Mouse (Mus musculus) R1 (cell line): ENCODE results near the gene Pip4k2a.

Experiments
- DNase-seq: peaks from one replicate; pipeline ENCODE4 v3.0.0-alpha.2; 2018; ENCODE audit warnings: low read depth, low spot score

The Pip4k2a gene

DNA sequence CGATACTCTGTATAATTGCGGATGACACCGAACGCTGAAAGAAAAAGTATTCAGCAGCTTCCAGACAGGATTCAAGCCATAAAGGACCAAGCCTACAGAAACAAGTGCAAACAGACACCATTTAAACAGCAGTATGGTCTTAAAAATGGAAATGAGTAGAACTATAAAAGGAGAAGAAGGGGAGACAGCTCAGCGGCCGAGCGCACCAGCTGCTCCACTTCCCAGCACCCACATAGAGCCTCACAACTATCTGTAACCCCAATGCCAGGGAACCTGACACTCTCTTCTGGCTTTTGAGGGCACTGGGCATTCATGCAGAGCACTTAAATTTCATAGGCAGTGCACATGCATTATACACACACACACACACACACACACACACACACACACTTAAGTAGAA is 18.3 kb downstream of the Pip4k2a start:
- DNase-seq: no peak

DNA sequence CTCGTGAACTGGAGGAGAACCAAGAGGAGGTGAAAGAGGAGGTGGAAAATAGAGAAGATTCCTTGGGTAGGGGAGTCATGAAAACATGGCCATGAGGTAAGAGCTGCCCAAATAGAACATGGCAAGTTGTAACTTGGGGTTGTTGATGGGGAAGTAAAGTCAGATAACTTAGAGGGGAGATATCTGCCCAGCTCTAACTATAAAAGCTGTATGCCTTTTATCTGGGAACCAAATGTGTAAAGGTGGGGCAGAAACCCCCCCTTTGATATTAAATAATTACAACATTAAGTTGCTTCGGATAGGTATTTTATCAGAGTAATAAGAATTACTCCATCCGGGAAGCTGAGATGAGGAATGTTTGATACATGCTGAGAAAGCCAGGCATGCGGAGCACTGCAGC is 18.9 kb downstream of the Pip4k2a start:
- no peak for DNase-seq

DNA sequence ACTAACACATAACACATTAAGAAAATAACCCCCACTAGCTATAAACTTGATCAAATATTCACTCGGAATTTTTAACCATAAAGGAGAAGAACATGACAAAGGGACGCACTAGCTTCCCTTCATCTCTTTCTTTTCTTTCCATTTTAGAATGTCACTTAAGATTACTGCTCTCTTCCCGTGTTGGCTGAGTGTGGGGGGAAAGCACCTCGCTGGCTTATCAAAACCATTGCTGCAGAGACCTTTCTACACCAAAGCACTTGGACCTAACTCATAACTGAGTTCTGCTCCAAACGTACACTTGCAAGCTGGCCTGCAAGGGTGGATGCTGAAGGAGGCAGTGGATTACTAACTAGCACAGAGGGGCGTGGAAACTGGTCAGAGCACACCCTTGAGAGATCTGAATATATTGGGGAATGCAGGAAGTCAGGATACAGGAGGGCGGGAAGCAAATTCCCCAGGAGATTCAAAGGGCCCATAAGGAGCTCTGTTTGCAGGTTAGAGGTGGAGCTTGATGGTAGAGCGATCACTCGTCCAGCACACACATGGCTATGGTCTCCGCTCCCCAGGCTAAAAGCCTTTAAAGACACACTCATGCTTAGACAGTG is 20.6 kb downstream of the Pip4k2a start:
- DNase-seq: peak; percentile 78

- DNase-seq: no peak
Observed at GRCm38 (mm10) chr2:18976175-18976574, 21.8 kb downstream of the Pip4k2a start.

GRCm38 (mm10) chr2:18974882-18975645 is 22.9 kb downstream of the Pip4k2a start:
- DNase-seq: no peak

- no peak for DNase-seq
Observed at GRCm38 (mm10) chr2:18971564-18971963, 26.4 kb downstream of the Pip4k2a start.

GRCm38 (mm10) chr2:18970461-18970860 is 27.5 kb downstream of the Pip4k2a start:
- no peak for DNase-seq

DNA sequence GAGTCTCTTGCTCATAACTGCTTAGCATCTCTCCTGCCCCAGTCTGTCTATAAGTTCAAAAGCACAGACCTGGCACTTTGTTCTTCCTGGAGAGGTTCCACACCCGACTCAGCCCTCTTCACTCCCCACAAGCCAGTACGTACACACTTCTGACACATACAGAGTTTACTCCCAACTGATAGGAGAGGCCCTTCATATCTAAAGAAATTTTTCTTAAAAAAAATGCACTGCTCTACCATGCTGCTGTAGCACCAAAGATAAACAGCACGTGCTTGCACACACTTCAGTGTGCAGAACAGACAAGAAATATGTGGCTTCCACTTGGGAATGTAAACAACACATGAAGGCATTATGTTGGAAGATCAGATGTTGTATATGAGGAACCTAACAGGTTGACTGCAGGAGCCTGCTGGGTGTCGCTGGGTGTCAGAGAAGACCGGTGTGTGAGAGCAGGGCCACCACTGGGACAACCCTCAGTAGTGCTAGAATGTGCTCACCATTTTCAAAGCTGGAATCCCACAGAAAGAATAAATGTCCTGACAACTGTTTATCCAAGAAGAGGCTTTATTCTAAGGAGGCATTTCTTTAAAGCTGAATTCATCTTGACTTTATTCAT is 28.8 kb downstream of the Pip4k2a start:
- DNase-seq: no peak

GRCm38 (mm10) chr2:18967451-18968063 is 30.4 kb downstream of the Pip4k2a start:
- no peak for DNase-seq

DNA sequence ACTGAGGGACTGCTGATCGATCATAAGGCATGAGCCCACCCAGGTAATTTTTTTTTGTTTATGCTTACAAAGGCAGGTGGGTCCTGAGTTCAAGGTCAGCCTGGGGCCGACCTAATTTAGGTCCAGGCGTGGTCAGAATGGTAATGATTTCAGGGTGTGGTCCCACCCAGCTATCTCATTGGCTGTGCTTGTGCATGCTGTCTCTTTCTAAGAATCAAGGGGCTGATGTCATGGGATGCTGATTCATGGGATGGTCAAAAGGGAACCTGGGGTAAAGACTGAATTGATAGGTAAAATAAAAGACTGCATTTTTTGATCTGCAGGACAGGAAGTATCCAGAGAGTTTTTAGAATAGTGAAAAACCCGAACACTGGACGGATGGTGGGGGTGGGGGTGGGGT is 31.4 kb downstream of the Pip4k2a start:
- DNase-seq: no peak

- no peak for DNase-seq
Observed at GRCm38 (mm10) chr2:18965950-18966349, 32.0 kb downstream of the Pip4k2a start.

GRCm38 (mm10) chr2:18965108-18965507 is 32.8 kb downstream of the Pip4k2a start:
- DNase-seq: no peak

DNA sequence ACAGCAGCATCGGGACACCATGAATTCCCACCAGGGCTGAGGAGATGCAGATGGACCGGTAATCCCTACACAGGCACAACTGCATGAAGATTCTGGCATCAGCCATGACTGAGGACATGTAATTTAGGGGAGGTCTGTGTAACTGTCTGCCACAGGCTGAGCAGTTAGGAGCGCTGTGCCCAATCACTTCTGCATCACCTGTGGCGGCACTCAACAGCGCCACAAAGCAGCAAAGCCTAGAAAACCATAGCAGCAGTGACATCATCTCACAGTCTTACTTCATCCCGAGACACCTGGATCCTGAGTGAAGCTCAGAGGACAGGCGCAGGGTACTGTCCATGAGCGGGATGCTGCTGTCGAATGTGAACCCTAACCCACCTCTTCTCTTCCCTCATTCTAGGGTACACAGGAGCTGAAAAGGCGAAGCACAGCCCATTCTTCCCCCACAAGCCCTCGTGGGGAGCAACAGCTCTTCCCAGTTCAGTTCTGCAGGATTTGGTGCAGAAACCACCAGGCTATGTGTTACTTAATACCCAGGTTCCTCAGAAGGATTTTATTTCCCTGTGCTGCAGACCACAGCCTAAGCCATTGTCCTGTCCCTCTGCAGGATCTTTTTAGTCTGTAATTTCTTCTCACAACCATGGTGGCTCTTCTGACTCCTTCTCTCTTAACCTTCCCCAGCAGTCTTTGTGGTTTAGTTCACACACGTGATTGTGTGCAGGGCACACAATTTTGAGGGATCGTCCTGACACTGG is 34.5 kb downstream of the Pip4k2a start:
- no peak for DNase-seq

DNA sequence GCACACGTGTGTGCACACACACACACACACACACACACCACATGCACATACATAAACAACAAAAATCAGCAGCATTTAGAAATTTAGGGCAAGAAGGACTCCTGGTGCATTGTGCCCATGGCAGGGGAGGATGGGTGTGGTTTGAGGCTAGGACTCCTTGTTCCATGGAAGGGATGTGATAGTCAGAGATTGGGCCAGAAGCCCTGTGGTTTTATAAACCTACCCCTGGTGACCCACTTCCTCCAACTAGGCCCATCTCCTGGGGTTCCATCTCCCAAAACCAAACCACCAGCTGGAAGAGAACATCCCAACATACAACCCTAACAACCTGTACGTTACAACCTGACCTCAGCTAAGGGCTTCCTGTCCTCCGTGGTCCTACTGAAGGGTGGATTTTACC is 35.4 kb downstream of the Pip4k2a start:
- no peak for DNase-seq

DNA sequence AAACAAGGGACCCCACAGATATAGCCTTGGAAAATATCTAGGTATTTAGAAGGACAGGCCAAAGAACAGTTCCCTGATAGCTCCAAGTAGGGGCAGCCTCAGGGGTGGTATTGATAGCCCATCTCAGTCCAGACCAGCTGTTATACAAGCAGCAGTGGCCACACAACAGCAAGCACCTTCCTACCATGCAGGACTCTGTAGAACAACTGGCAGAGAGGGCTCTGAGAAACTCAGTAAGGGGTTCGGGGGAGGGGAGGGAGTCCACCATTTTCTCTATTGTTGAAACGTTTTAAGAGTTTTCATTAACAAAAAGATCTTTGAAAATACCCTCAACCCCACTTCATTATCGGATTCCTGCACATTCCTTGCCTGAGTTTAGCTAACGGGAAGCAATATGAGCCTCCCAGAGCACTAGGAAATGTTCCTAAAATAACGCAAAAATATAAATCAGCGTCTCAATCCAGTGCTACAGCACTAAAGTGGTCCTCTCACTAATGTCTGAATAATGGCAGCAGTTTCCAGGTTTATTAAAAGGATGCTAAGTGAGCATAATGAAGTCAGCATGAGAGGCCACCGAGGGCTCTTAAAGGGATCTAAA is 37.5 kb downstream of the Pip4k2a start:
- DNase-seq: no peak

GRCm38 (mm10) chr2:18959558-18959957 is 38.4 kb downstream of the Pip4k2a start:
- no peak for DNase-seq

- no peak for DNase-seq
Observed at GRCm38 (mm10) chr2:18959008-18959407, 38.9 kb downstream of the Pip4k2a start.

GRCm38 (mm10) chr2:18958501-18958900 is 39.4 kb downstream of the Pip4k2a start:
- DNase-seq: no peak

GRCm38 (mm10) chr2:18958044-18958443 is 39.9 kb downstream of the Pip4k2a start:
- DNase-seq: no peak

- no peak for DNase-seq
Observed at GRCm38 (mm10) chr2:18957459-18957858, 40.5 kb downstream of the Pip4k2a start.

GRCm38 (mm10) chr2:18956945-18957344 is 41.0 kb downstream of the Pip4k2a start:
- DNase-seq: no peak
